Comparison of ENCODE assay signal across 15 mouse cellular contexts in genomic region chr10:77461161-77461560, GRCm38 (mm10).
"Had no signal": no experiment of that assay in that cellular context is flagged by ENCODE, and none has a peak within 500 bp of the region (broad histone marks: within the 10 kb centered on the region; RNA-seq: fewer than 3 reads in every experiment).

No protein-coding gene starts in this region.

- DNase-seq: liver; liver, embryonic 13.5 days; liver, postnatal 0 days; lung, adult 18-20 months; lung, adult 2 months; lung, embryonic 14.5 days; lung, postnatal 10 days; lung, postnatal 14 days; lung, postnatal 36 days; midbrain, embryonic 14.5 days had no signal

- ATAC-seq: liver, embryonic 12.5 days; liver, postnatal 0 days; lung, postnatal 0 days; midbrain, embryonic 13.5 days; midbrain, embryonic 15.5 days; midbrain, embryonic 16.5 days had no signal
